Mouse (Mus musculus): ENCODE results near the gene Ppfibp2. TPM values are rescaled to one million over a fixed set of nuclear protein-coding genes. Genes with fewer than 3 reads are reported as not detected.

The Ppfibp2 gene
- total RNA-seq, 2 experiments from 2014 or later, result 9.4 to 12.0 TPM

DNA sequence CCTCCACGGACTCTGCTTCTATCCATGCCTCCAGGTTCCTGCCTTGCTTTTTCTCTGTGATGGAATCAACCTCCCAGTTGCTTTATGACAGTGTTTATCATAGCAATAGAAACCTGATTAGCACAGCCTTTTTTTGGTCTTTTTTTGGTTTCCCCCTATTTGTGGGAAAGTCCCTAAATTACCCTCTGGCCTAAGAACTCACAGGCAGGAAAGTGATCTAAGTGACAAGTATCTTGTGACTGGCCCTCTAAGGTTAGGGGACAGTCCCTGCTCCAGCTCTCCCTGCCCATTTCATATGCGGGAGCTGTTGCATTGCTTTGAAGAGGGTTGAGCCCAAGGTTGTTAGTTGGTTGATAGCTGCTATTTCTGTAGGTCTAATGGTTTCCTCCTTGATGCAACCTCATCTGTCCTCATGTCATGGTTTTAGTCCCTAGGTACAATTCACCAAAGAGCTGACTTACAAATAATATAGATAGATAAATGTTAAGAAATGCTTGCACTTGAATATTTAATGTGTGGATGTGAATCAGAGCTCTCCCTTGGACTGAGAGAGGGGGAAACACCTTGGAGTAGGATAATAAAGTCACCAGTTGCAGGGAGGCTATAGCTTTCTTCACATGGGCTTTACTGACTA lies 14.7 kb downstream of the Ppfibp2 start:
- DNase-seq, result no peak
- intact Hi-C loops (cut with DNase I), result no loop called here

DNA sequence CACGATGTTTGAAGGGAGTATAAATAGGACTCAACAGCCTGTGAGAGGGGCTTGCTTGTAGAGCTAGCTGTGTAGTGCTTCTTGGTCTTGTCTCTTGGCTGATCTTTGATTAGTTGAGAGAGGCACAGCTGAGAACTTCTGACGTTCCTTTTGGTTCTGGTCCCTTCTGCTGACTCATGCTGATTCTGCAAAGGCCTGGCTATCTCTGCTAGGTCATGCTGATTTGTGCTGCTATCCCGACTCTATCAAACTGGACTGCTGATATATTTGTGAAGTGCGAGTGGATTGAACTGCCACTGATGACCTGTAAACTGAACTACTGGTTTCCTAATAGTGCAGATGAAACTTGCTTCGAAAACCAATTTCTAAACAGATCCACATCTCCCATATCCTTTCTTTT lies 15.9 kb downstream of the Ppfibp2 start:
- intact Hi-C loops (cut with DNase I), result no loop called here
- DNase-seq, result no peak

GRCm38 (mm10) chr7:107618028-107618992 lies 23.3 kb downstream of the Ppfibp2 start:
- intact Hi-C loops (cut with DNase I), result no loop called here
- no peak for DNase-seq

DNA sequence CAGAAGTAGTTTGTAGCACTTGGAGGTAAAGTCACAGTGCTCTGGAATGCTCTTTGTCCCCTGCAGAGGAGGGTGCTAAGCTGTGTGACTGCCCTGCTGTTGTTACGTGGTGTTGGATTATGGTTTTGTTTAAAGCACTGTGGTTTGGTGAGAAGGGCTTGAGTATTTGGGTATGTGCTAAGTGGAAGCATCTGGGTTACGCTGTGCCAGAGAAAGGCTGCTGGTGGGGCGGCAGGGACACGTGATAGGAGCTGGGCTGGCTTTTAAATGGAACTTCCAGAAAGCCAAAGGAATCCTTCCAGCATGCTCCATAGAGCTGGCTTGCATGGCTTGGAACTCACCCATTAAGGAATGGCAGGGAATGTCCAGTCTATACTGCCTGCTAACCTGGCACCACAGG lies 24.2 kb downstream of the Ppfibp2 start:
- DNase-seq, result no peak
- intact Hi-C loops (cut with DNase I), result no loop called here

DNA sequence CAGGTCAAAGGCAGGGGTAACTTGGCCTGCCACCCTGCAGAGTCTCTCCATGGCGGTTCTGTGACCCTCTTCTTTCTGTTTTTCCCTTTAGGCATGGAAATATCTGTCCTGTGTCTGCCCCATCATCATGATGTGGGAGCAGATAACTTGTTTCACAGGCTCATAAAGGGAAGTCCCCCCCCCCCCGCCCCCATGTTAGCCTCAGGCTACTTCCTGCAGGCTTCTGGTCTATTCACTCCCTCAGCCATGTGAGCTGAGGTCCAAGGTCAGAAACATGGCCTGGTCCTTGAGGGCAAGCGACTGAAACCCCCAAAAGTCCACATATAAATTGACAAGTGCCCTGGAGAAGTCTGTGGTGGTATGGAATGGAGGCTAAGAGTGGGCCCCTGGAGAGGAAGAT lies 25.1 kb downstream of the Ppfibp2 start:
- DNase-seq, result no peak
- intact Hi-C loops (cut with DNase I), result no loop called here

GRCm38 (mm10) chr7:107624432-107624831 lies 29.4 kb downstream of the Ppfibp2 start:
- no peak for DNase-seq
- intact Hi-C loops (cut with DNase I), result no loop called here

DNA sequence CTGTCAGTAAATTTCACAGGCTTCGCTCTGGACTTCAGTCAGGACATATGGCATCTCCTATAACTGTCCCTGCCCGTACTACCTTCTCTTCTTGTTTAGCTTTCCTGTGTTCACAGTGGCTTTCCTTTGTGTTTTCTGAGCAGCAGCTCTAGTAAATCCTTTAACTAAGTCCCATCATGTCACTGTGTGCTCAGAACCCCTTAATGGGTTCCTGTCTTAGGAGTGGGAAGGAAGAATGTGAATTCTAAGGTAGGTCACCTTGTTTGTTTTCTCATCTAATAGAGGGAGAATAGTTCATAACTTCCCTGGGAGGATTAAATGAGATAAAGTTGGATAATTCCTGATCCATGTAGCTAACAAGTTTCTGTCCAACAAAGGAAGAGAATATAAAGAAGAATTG lies 30.1 kb downstream of the Ppfibp2 start, which contains the start of gene 5330417H12Rik:
TSS of gene 5330417H12Rik (minus strand) at position 101 of the 400 bp plus-strand sequence.
- intact Hi-C loops (cut with DNase I), result no loop called here
- no peak for DNase-seq

DNA sequence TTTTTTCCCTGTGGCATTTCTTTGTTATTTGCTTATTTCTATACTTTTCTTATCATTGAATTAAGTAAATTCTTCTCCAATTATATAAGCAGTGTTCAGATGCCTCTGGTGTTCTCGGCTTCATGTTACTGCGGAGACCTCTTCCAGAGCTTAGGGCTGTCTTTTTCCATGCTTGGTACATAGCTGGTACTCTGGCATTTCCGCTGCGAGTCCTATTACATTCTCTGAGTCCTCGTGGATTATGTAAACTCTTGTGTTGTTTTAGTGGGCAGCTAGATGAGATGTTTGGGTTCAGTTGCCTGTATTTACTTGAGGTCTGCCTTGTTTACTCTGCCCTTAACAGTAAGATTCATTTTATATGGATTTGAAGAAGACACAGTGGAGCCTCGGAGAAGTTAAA lies 30.8 kb downstream of the Ppfibp2 start:
- DNase-seq, result no peak
- intact Hi-C loops (cut with DNase I), result no loop called here

GRCm38 (mm10) chr7:107628383-107628782 lies 33.4 kb downstream of the Ppfibp2 start:
- no peak for DNase-seq
- intact Hi-C loops (cut with DNase I), result no loop called here

DNA sequence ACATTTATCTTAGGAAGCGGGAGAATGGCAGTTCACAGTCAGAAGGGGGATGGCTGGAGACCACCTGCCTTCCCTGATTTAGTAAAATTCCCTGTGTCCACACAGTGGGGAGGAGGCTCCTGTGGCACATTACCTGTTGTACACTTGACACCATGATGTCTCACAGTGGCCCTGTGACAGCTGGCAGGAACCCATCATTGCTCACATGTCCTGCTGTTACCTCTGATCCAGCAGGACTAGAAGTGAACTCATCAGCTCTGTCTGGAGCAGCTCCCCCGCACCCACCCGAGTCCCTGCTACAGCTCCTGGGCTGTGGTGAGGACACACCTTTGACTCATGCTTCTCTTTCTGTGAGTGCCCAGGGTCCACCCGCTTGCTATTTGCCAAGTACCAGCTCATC lies 38.2 kb downstream of the Ppfibp2 start:
- intact Hi-C loops (cut with DNase I), result no loop called here
- DNase-seq, result no peak

- no peak for DNase-seq
- intact Hi-C loops (cut with DNase I), result no loop called here
Observed at GRCm38 (mm10) chr7:107637398-107637797, 42.4 kb downstream of the Ppfibp2 start.

- intact Hi-C loops (cut with DNase I), result no loop called here
Observed at GRCm38 (mm10) chr7:107638026-107638425, 43.0 kb downstream of the Ppfibp2 start.

GRCm38 (mm10) chr7:107642586-107643275 lies 47.7 kb downstream of the Ppfibp2 start:
- no peak for DNase-seq
- intact Hi-C loops (cut with DNase I), result no loop called here

More at GRCm38 (mm10) chr7:107638026-107638425, 43.0 kb downstream of the Ppfibp2 start:
- DNase-seq, result no peak

DNA sequence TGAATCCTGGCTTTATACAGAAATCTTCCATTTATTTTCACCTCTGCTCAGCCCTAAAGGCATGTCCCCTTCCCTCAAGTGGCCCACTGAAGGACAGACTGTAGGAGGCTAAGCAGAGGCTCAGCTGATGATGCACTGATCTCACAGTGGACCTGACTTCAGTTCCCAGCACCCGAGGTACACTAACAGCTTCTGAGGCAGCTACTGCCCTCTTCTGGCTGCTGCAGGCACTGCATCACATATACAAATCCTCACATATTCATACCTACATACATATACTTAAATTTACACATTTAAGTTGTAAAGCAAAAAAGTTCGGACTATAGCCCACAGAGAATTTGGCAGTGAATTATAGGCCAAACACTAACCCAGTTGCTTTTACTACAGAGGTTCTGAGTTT lies 50.0 kb downstream of the Ppfibp2 start:
- no peak for DNase-seq
- intact Hi-C loops (cut with DNase I), result no loop called here

GRCm38 (mm10) chr7:107648937-107649688 lies 54.1 kb downstream of the Ppfibp2 start:
- intact Hi-C loops (cut with DNase I), result no loop called here

DNA sequence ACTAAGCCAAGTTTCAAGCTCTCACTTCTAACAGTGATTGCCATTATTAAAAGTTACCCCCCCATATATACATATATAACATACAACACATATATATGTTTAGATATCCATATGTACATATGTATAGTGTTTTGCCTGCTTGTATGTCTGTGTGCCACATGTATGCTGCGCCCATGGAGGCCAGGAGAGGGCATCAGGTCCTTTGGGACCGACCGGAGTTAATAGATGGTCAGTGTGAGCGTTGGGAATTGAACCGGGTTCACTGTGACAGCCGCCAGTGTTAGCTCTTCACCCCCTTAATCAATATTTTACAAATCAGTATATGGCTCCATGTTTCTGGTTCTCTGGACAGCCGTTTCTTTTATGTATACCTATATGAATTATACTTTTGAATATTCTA lies 55.0 kb downstream of the Ppfibp2 start:
- no peak for DNase-seq
- intact Hi-C loops (cut with DNase I), result no loop called here

More at GRCm38 (mm10) chr7:107648937-107649688, 54.1 kb downstream of the Ppfibp2 start:
- no peak for DNase-seq

GRCm38 (mm10) chr7:107651821-107652220 lies 56.8 kb downstream of the Ppfibp2 start:
- DNase-seq, result no peak
- intact Hi-C loops (cut with DNase I), result no loop called here

DNA sequence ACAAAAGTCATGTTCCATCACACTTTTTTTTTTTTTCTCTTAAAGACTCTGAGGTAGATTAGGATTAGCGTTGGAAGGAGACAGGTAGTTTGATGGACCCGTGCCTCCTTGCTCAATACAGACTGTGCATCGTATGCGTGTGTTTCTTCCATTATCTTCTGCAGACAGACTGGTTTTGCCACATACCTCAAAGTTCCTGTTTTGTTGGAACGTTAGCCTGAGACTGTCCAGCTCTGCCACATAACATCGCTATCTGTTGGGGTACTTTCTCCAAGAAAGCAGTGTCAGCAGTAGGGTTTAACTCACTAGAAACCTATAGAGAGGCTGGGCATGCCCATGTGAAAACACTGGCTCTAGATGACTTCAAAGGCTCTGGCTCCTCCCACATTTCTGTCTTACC lies 61.4 kb downstream of the Ppfibp2 start:
- no peak for DNase-seq
- intact Hi-C loops (cut with DNase I), result no loop called here

DNA sequence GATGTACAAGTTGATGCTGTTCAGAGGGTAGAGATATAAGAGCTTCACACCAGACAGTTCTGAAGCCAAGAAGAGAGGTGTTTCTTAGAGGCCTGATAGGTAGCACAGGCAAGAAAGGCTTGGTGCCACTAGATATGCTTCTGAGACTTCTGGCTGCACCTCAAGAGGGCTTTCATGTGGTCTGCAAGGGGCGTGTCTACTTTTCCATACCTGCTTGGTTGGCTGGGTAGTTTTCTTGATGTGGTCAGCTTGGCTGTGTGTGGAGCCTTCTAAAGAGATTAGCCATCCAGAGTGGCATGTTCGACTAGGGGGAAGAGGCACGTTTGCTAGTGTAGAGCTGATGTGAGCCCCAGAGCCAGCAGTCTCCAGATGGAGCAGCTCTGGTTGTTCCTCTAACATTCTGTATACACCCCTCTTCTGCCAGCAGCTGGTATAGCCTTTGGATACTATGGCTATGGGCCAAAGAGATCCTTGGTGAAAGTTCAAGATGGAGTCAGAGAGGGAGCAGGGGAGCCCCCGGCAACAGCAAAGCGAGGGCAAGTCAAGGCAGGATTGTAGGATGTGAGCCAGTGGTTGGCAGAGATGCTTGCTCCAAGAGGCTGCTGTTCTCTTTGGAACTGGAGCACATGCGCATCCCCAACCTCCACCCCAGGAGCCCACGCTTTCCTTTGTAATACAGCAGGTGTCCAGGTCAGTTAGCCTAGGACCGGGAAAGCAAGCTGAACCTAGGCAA lies 64.3 kb downstream of the Ppfibp2 start:
- intact Hi-C loops (cut with DNase I), result no loop called here
- no peak for DNase-seq
